26 mouse cellular contexts compared by ENCODE assay signal in genomic region chr10:70055291-70055690, GRCm38 (mm10).
"Had no signal": no experiment of that assay in that cellular context is flagged by ENCODE, and none has a peak within 500 bp of the region (broad histone marks: within the 10 kb centered on the region; RNA-seq: fewer than 3 reads in every experiment).

No protein-coding gene starts in this region.

- H3K9ac ChIP-seq: embryonic facial prominence, embryonic 12.5 days; embryonic facial prominence, embryonic 13.5 days; embryonic facial prominence, embryonic 15.5 days; forebrain, embryonic 12.5 days; forebrain, embryonic 13.5 days; forebrain, embryonic 15.5 days; forebrain, postnatal 0 days had no signal

- H3K27ac ChIP-seq: embryonic facial prominence, embryonic 10.5 days; embryonic facial prominence, embryonic 12.5 days; embryonic facial prominence, embryonic 13.5 days; embryonic facial prominence, embryonic 15.5 days; forebrain, embryonic 10.5 days; forebrain, embryonic 12.5 days; forebrain, embryonic 13.5 days; forebrain, embryonic 15.5 days; gastrocnemius, adult 2 months; heart, adult 2 months had no signal

- ATAC-seq: forebrain, embryonic 13.5 days; forebrain, embryonic 14.5 days; forebrain, embryonic 15.5 days; forebrain, embryonic 16.5 days; forebrain, postnatal 0 days had no signal

- H3K9me3 ChIP-seq: embryonic facial prominence, embryonic 12.5 days; embryonic facial prominence, embryonic 15.5 days; forebrain, embryonic 15.5 days had no signal

- H3K27me3 ChIP-seq: embryonic facial prominence, embryonic 12.5 days; embryonic facial prominence, embryonic 13.5 days; embryonic facial prominence, embryonic 15.5 days; forebrain, embryonic 12.5 days; forebrain, embryonic 13.5 days; forebrain, embryonic 15.5 days had no signal

- DNase-seq: cerebellum, adult 9-10 months; cerebellum, adult 9-11 months; cerebellum, postnatal 10 days; cerebellum, postnatal 14 days; cerebellum, postnatal 25 days; cerebellum, postnatal 36 days; embryo, embryonic 11 days; forebrain, postnatal 0 days; gastrocnemius, adult 2 months; gastrocnemius, postnatal 10 days; gastrocnemius, postnatal 14 days; gastrocnemius, postnatal 25 days; gastrocnemius, postnatal 36 days; heart, adult 18-20 months; heart, adult 2 months had no signal

- H3K4me2 ChIP-seq: embryonic facial prominence, embryonic 12.5 days; embryonic facial prominence, embryonic 13.5 days; embryonic facial prominence, embryonic 15.5 days; forebrain, embryonic 12.5 days; forebrain, embryonic 13.5 days; forebrain, embryonic 15.5 days had no signal

- H3K4me3 ChIP-seq: embryonic facial prominence, embryonic 10.5 days; embryonic facial prominence, embryonic 12.5 days; embryonic facial prominence, embryonic 13.5 days; embryonic facial prominence, embryonic 15.5 days; erythroblast, embryonic 14.5 days; forebrain, embryonic 10.5 days; forebrain, embryonic 12.5 days; forebrain, embryonic 13.5 days; forebrain, embryonic 15.5 days; gastrocnemius, adult 2 months; heart, adult 2 months had no signal

- H3K36me3 ChIP-seq: embryonic facial prominence, embryonic 10.5 days; embryonic facial prominence, embryonic 12.5 days; embryonic facial prominence, embryonic 13.5 days; embryonic facial prominence, embryonic 15.5 days; forebrain, embryonic 10.5 days; forebrain, embryonic 12.5 days; forebrain, embryonic 15.5 days had no signal

- H3K4me1 ChIP-seq: embryonic facial prominence, embryonic 12.5 days; forebrain, embryonic 10.5 days; forebrain, embryonic 12.5 days had no signal
